Mouse (Mus musculus): ENCODE results near the gene Baiap2l2. TPM values are rescaled to one million over a fixed set of nuclear protein-coding genes. Genes with fewer than 3 reads are reported as not detected.

Baiap2l2 gene
- polyA plus RNA-seq, 1 experiment from 2014 or later: 2.3 TPM

Other genes with a start within 250 kb of the Baiap2l2 start
- gene Galr3, start 243.7 kb downstream of the Baiap2l2 start, polyA plus RNA-seq (2014; fragmentation: Nextera tagmentation; extraction: Ambion mirVana): not detected in 2 replicates
- gene Ankrd54, start 222.6 kb downstream of the Baiap2l2 start, polyA plus RNA-seq (2014; fragmentation: Nextera tagmentation; extraction: Ambion mirVana): 45.9 and 46.2 TPM in 2 replicates
- gene Eif3l, start 210.4 kb downstream of the Baiap2l2 start, polyA plus RNA-seq (2014; fragmentation: Nextera tagmentation; extraction: Ambion mirVana): 169 and 183 TPM in 2 replicates
- 12.6 and 13.1 TPM in 2 replicates for gene Micall1, start 176.6 kb downstream of the Baiap2l2 start, polyA plus RNA-seq (2014; fragmentation: Nextera tagmentation; extraction: Ambion mirVana)
- 276 and 304 TPM in 2 replicates for gene Polr2f, start 144.5 kb downstream of the Baiap2l2 start, polyA plus RNA-seq (2014; fragmentation: Nextera tagmentation; extraction: Ambion mirVana)
- gene 1700088E04Rik, start 144.3 kb downstream of the Baiap2l2 start, polyA plus RNA-seq (2014; fragmentation: Nextera tagmentation; extraction: Ambion mirVana): 13.3 and 18.0 TPM in 2 replicates
- 7.7 and 14.5 TPM in 2 replicates for gene Sox10, start 120.3 kb downstream of the Baiap2l2 start, polyA plus RNA-seq (2014; fragmentation: Nextera tagmentation; extraction: Ambion mirVana)
- 47.3 and 58.8 TPM in 2 replicates for gene Pick1, start 56.4 kb downstream of the Baiap2l2 start, polyA plus RNA-seq (2014; fragmentation: Nextera tagmentation; extraction: Ambion mirVana)
- 1.3 and 1.5 TPM in 2 replicates for gene Gm49486, start 56.1 kb downstream of the Baiap2l2 start, polyA plus RNA-seq (2014; fragmentation: Nextera tagmentation; extraction: Ambion mirVana)
- 0.21 and 0.35 TPM in 2 replicates for gene Slc16a8, start 30.8 kb downstream of the Baiap2l2 start, polyA plus RNA-seq (2014; fragmentation: Nextera tagmentation; extraction: Ambion mirVana)
- gene Pla2g6, start 42.9 kb upstream of the Baiap2l2 start, polyA plus RNA-seq (2014; fragmentation: Nextera tagmentation; extraction: Ambion mirVana): 24.0 and 25.5 TPM in 2 replicates
- 0.64 and 1.0 TPM in 2 replicates for gene Maff, start 61.1 kb upstream of the Baiap2l2 start, polyA plus RNA-seq (2014; fragmentation: Nextera tagmentation; extraction: Ambion mirVana)
- 31.2 and 37.8 TPM in 2 replicates for gene Tmem184b, start 118.0 kb upstream of the Baiap2l2 start, polyA plus RNA-seq (2014; fragmentation: Nextera tagmentation; extraction: Ambion mirVana)
- 202 and 236 TPM in 2 replicates for gene Csnk1e, start 170.0 kb upstream of the Baiap2l2 start, polyA plus RNA-seq (2014; fragmentation: Nextera tagmentation; extraction: Ambion mirVana)
- gene Kcnj4, start 219.7 kb upstream of the Baiap2l2 start, polyA plus RNA-seq (2014; fragmentation: Nextera tagmentation; extraction: Ambion mirVana): not detected in 2 replicates
- 3.9 and 11.6 TPM in 2 replicates for gene Kdelr3, start 230.9 kb upstream of the Baiap2l2 start, polyA plus RNA-seq (2014; fragmentation: Nextera tagmentation; extraction: Ambion mirVana)